Comparison of ENCODE assay signal across 17 mouse cellular contexts in the genomic region with DNA sequence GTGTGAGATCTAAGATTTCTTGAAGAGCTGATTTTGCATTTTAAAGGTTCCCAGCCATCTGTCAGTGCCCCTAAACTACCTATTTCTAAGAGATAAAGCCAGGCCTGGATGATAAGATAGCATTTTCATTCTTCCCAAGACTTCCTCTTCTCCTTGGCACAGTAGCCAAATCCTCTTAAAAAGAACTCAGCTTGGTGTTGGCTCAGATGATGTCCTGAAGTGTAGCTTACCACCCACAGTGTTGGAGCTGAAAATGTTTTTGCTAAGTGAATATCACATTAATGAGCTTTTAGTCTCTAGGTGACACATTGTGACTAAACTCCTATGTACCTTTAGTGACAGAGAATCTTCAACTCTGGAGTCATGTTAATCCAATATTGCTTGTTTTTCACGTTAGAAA.
"Had no signal": no experiment of that assay in that cellular context is flagged by ENCODE, and none has a peak within 500 bp of the region (broad histone marks: within the 10 kb centered on the region; RNA-seq: fewer than 3 reads in every experiment).

No protein-coding gene starts in this region.

- H3K4me1 ChIP-seq: liver, embryonic 13.5 days; midbrain, embryonic 15.5 days; neural tube, embryonic 13.5 days; stomach, embryonic 15.5 days had no signal

- H3K4me2 ChIP-seq: liver, embryonic 13.5 days; midbrain, embryonic 15.5 days; neural tube, embryonic 13.5 days; stomach, embryonic 15.5 days had no signal

- H3K4me3 ChIP-seq: left cerebral cortex, adult 2 months; liver, embryonic 13.5 days; midbrain, embryonic 15.5 days; myocyte; neural tube, embryonic 13.5 days; stomach, embryonic 15.5 days had no signal

- H3K36me3 ChIP-seq: liver, embryonic 13.5 days; midbrain, embryonic 15.5 days; neural tube, embryonic 13.5 days; stomach, embryonic 15.5 days had no signal

- H3K27ac ChIP-seq: left cerebral cortex, adult 2 months; liver, embryonic 13.5 days; midbrain, embryonic 15.5 days; neural tube, embryonic 13.5 days; stomach, embryonic 15.5 days had no signal

- H3K9me3 ChIP-seq: liver, embryonic 13.5 days; midbrain, embryonic 15.5 days; neural tube, embryonic 13.5 days; stomach, embryonic 15.5 days had no signal

- H3K9ac ChIP-seq: liver, embryonic 13.5 days; midbrain, embryonic 15.5 days; neural tube, embryonic 13.5 days; stomach, embryonic 15.5 days had no signal

- H3K27me3 ChIP-seq: liver, embryonic 13.5 days; midbrain, embryonic 15.5 days; neural tube, embryonic 13.5 days; stomach, embryonic 15.5 days had no signal

- DNase-seq: kidney, adult 18-20 months; kidney, adult 9 months; kidney, postnatal 14 days; kidney, postnatal 4 days; liver, embryonic 13.5 days; lung, adult 2 months; lung, postnatal 14 days; lung, postnatal 4 days; retina, postnatal 1 day; spleen, adult 18-20 months; thymus, adult 18-20 months; thymus, postnatal 36 days had no signal

- ATAC-seq: midbrain, embryonic 15.5 days had no signal
